Mouse (Mus musculus) neural tube, embryonic 11.5 days (tissue): ENCODE results near the gene Ggta1. TPM values are rescaled to one million over a fixed set of nuclear protein-coding genes. Genes with fewer than 3 reads are reported as not detected.

ENCODE experiments used
- ATAC-seq: fragments of 200-750 bp; cut with Nextera tagmentation; 2 replicates; pipeline ENCODE4 v1.8.0; 2017; ENCODE audit warnings: moderate number of reproducible peaks, mild to moderate bottlenecking, moderate TSS enrichment, moderate library complexity; ENCODE audit not compliant: insufficient read depth, low FRiP score, low TSS enrichment
- DNase-seq: peaks from one replicate; pipeline ENCODE4 v3.0.0-alpha.2; 2015; ENCODE audit warnings: low spot score
- H3K27ac ChIP-seq: fragments of 300-500 bp; sonication (generic); 2 replicates; pipeline ENCODE4 v1.5.1; 2014; ENCODE audit warnings: low read depth, mild to moderate bottlenecking, low read length
- H3K27me3 ChIP-seq: fragments of 300-500 bp; sonication (generic); 2 replicates; pipeline ENCODE4 v1.6.1; 2014; ENCODE audit warnings: mild to moderate bottlenecking, low read length, mixed read lengths; ENCODE audit not compliant: control insufficient read depth, insufficient read depth
- H3K36me3 ChIP-seq: fragments of 300-500 bp; sonication (generic); 2 replicates; pipeline ENCODE4 v1.6.1; 2014; ENCODE audit warnings: mild to moderate bottlenecking, low read length, moderate library complexity, mixed read lengths; ENCODE audit not compliant: control insufficient read depth, insufficient read depth
- H3K4me1 ChIP-seq: fragments of 300-500 bp; sonication (generic); 2 replicates; pipeline ENCODE4 v1.6.1; 2014; ENCODE audit warnings: low read length, mixed read lengths; ENCODE audit not compliant: control insufficient read depth, insufficient read depth
- H3K4me2 ChIP-seq: fragments of 300-500 bp; sonication (generic); 2 replicates; pipeline ENCODE4 v1.6.1; 2014; ENCODE audit warnings: low read depth, mild to moderate bottlenecking, moderate library complexity
- H3K4me3 ChIP-seq: fragments of 300-500 bp; sonication (generic); 2 replicates; pipeline ENCODE4 v1.5.1; 2014; ENCODE audit warnings: low read depth, low read length
- H3K9ac ChIP-seq: fragments of 300-500 bp; sonication (generic); 2 replicates; pipeline ENCODE4 v1.6.1; 2014; ENCODE audit warnings: mild to moderate bottlenecking, low read length
- H3K9me3 ChIP-seq: fragments of 300-500 bp; sonication (generic); 2 replicates; pipeline ENCODE4 v1.6.1; 2016; ENCODE audit warnings: low read length; ENCODE audit not compliant: control insufficient read depth
- WGBS: fragments of 180-500 bp; shearing (Covaris S2); extraction: QIAGEN DNeasy Blood & Tissue Kit; methylation state at CpG from one replicate; pipeline ENCODE4 v1.1.7; 2014; 5-methylcytosine and 5-hydroxymethylcytosine counted together
- polyA plus RNA-seq: library from polyadenylated mRNA; unstranded; fragments of >200 nt; fragmentation: Nextera tagmentation; extraction: Ambion mirVana; gene quantifications from 2 replicates; pipeline ENCODE4 v1.2.1, GENCODE M21; 2014

Ggta1 gene
- polyA plus RNA-seq, 1 experiment from 2014 or later: 9.5 TPM

DNA sequence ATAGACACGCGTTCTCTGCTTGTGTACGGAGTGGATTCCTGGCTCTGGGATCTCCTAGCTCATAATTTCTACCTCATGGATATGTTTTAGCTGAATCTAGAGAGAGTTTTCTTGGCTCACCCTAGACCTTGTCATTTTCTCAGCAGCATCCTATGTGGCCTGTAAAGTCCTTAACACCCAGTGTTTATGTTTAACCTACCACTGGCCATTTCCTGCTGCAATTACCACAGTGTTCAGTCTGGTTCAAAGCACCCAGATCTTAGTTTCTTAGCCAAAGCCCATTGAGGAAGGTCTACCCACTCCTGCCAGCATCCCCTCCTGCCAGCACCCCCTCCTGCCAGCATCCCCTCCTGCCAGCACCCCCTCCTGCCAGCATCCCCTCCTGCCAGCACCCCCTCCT is 50.2 kb downstream of the Ggta1 start:
- no peak overlapping the region for H3K4me3 ChIP-seq
- no peak overlapping the region for H3K9ac ChIP-seq
- H3K36me3 ChIP-seq: no peaks in the 10 kb centered on the region
- H3K4me2 ChIP-seq: no peak overlapping the region
- no peak for DNase-seq
- no peak for ATAC-seq
- H3K27ac ChIP-seq: no peak overlapping the region
- no peaks in the 10 kb centered on the region for H3K9me3 ChIP-seq
- H3K4me1 ChIP-seq: no peaks in the 10 kb centered on the region
- WGBS: 92% methylated on average over 3 of the region's 3 CpGs
- no peaks in the 10 kb centered on the region for H3K27me3 ChIP-seq

DNA sequence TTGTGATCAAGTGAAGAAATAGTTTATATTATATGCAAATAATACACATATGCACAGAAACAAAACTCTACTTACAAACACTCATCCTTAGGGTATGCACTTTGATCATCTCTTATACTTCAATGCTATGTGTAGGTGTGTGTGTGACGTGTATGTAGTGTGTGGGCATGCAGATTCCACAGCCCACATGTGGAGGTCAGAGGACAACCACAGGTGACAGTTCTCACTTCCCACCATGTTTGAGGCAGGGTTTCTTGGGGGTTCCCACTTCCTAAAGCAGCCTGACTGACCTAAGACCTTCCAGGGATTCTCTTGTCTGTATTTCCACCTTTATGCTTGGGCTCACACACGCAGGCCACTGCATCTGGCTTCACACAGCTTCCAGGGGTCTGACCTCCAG is 50.8 kb downstream of the Ggta1 start:
- WGBS: 93% methylated on average over 2 of the region's 2 CpGs
- Histone ChIP-seq H3K36me3 (no peaks in the 10 kb centered on the region), H3K27me3 (no peaks in the 10 kb centered on the region), H3K4me1 (no peaks in the 10 kb centered on the region), H3K9me3 (no peaks in the 10 kb centered on the region), H3K27ac (no peak overlapping the region), H3K9ac (no peak overlapping the region), H3K4me2 (no peak overlapping the region), H3K4me3 (no peak overlapping the region)
- ATAC-seq (no peak), DNase-seq (no peak)

DNA sequence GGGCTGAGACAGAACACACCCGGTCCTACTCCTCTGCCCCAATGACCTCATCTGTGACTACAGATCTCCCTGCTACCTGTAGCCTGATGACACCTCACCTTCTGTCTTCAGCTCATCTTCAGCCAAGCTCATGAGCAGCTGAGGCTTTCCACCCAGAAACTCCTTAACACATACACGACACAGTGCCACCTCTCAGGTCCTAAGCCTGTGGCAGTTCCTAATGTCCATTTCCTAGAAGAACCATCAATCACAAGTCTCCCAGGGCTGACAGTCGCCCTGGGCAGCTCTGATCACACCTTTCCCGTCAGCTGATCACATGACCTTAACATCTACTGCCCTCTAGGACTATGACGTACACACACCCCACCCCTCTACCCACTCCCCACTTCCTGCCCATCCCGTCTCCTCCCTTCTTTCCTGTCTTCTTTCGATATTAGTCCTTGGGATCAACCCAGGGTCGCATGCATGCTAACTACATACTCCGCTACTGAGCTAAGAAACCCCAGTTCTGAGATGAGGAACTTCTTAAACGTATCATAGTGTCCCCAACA is 51.3 kb downstream of the Ggta1 start:
- Histone ChIP-seq H3K4me3 (no peak overlapping the region), H3K36me3 (no peaks in the 10 kb centered on the region), H3K27me3 (no peaks in the 10 kb centered on the region), H3K4me2 (no peak overlapping the region), H3K27ac (no peak overlapping the region), H3K4me1 (no peaks in the 10 kb centered on the region), H3K9me3 (no peaks in the 10 kb centered on the region), H3K9ac (no peak overlapping the region)
- 79% methylated on average over 10 of the region's 10 CpGs for WGBS
- DNase-seq (no peak), ATAC-seq (no peak)

GRCm38 (mm10) chr2:35409466-35409865 is 53.6 kb downstream of the Ggta1 start:
- no peak overlapping the region for H3K4me3 ChIP-seq
- H3K27me3 ChIP-seq: no peaks in the 10 kb centered on the region
- H3K27ac ChIP-seq: no peak overlapping the region
- no peak for DNase-seq
- 90% methylated on average over 6 of the region's 6 CpGs for WGBS
- no peak for ATAC-seq
- H3K4me2 ChIP-seq: no peak overlapping the region
- no peaks in the 10 kb centered on the region for H3K4me1 ChIP-seq
- no peaks in the 10 kb centered on the region; the same call in 1 of the 2 replicates for H3K36me3 ChIP-seq
- H3K9ac ChIP-seq: no peak overlapping the region
- H3K9me3 ChIP-seq: no peaks in the 10 kb centered on the region

- H3K9me3 ChIP-seq: no peaks in the 10 kb centered on the region
- H3K27ac ChIP-seq: no peak overlapping the region
- H3K4me1 ChIP-seq: no peaks in the 10 kb centered on the region
- no peaks in the 10 kb centered on the region for H3K27me3 ChIP-seq
- no peak overlapping the region for H3K9ac ChIP-seq
- no peak overlapping the region for H3K4me2 ChIP-seq
- ATAC-seq: no peak
- H3K36me3 ChIP-seq: no peaks in the 10 kb centered on the region; the same call in 1 of the 2 replicates
- H3K4me3 ChIP-seq: no peak overlapping the region
- DNase-seq: no peak
- WGBS: 90% methylated on average over 5 of the region's 5 CpGs
Measured at GRCm38 (mm10) chr2:35408409-35409110, 54.5 kb downstream of the Ggta1 start.

GRCm38 (mm10) chr2:35407878-35408277 is 55.2 kb downstream of the Ggta1 start:
- Histone ChIP-seq H3K9me3 (no peaks in the 10 kb centered on the region), H3K4me1 (no peaks in the 10 kb centered on the region), H3K27me3 (no peaks in the 10 kb centered on the region), H3K4me3 (no peak overlapping the region), H3K4me2 (no peak overlapping the region), H3K36me3 (no peaks in the 10 kb centered on the region; the same call in 1 of the 2 replicates), H3K27ac (no peak overlapping the region), H3K9ac (no peak overlapping the region)
- DNase-seq (no peak), ATAC-seq (no peak)
- WGBS: 80% methylated on average over 7 of the region's 7 CpGs

DNA sequence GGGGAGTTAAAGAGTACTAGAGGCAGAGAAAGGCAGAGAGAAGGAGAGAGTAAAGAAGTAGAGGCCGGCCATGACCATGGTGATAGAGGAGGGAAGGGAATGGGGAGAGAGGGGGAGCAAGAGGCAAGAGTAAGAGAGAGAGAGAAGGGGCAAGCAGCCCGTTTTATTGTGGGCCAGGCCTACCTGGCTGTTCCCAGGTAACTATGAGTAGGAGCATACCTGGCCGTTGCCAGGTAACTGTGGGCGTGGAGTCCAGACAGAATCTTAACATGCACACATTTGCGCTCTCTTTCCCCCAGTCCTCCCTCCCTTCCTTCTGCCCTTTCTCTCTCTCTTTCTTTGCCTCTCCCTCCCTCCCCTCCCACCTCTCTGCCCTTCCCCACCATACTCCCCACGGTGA is 55.8 kb downstream of the Ggta1 start:
- DNase-seq (no peak), ATAC-seq (no peak)
- WGBS: 89% methylated on average over 6 of the region's 6 CpGs
- Histone ChIP-seq H3K4me2 (no peak overlapping the region), H3K9ac (no peak overlapping the region), H3K4me3 (no peak overlapping the region), H3K4me1 (no peaks in the 10 kb centered on the region), H3K9me3 (no peaks in the 10 kb centered on the region), H3K27me3 (no peaks in the 10 kb centered on the region), H3K27ac (no peak overlapping the region), H3K36me3 (no peaks in the 10 kb centered on the region; the same call in 1 of the 2 replicates)

DNA sequence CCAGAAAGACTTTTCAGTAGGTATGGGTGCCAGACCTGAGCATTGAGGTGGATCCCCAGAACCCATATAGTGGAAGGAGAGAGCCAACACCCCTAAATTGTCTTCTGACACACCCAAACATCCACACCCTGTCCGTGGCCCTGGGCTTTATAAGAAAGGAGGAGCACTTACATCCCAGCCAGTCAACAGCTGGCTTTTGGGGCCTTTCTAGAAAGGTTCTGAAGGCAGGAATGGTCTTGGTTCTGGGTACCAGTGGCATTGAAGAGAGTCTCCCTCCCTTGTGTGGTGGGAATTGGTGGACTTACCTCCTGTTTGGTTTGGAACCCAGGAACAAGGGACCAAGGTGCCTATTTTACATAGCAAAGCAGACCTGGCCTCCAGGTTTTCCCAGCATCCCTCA is 56.4 kb downstream of the Ggta1 start:
- Histone ChIP-seq H3K27ac (no peak overlapping the region), H3K9me3 (no peaks in the 10 kb centered on the region), H3K27me3 (no peaks in the 10 kb centered on the region), H3K4me1 (no peaks in the 10 kb centered on the region), H3K4me2 (no peak overlapping the region), H3K9ac (no peak overlapping the region), H3K36me3 (no peaks in the 10 kb centered on the region; the same call in 1 of the 2 replicates), H3K4me3 (no peak overlapping the region)
- 50% methylated on average over 1 of the region's 1 CpGs for WGBS
- ATAC-seq (no peak), DNase-seq (no peak)

DNA sequence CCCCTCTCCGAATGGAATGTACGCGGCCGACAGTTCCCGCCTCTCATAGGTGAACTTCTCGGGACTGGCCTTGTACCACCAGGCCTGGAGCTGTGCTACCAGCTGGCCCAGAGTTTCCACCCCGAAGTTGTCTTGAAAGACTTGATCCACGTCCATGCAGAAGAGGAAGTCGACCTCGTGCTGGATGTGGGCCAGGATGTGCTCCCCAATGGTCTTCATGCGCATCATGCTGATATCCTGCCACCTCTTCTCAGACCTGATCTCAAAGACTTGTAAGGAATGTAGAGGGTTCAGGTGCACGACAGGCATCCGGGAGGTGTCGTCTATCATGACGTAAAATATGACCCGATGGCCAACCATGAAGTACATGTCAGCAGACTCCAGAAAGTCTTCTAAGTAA is 60.6 kb downstream of the Ggta1 start:
- ATAC-seq: no peak
- no peaks in the 10 kb centered on the region for H3K4me1 ChIP-seq
- H3K9me3 ChIP-seq: no peaks in the 10 kb centered on the region
- H3K36me3 ChIP-seq: no peaks in the 10 kb centered on the region; the same call in 1 of the 2 replicates
- no peak overlapping the region for H3K9ac ChIP-seq
- WGBS: 92% methylated on average over 16 of the region's 16 CpGs
- DNase-seq: no peak
- H3K27ac ChIP-seq: no peak overlapping the region
- no peaks in the 10 kb centered on the region for H3K27me3 ChIP-seq
- H3K4me2 ChIP-seq: no peak overlapping the region
- H3K4me3 ChIP-seq: no peak overlapping the region
